Mouse (Mus musculus): ENCODE data around the gene Sp2. TPM values are rescaled to one million over a fixed set of nuclear protein-coding genes. Genes with fewer than 3 reads are reported as not detected.

Gene Sp2
- polyA plus RNA-seq, 1 experiment from 2014 or later, result 17.3 TPM

DNA sequence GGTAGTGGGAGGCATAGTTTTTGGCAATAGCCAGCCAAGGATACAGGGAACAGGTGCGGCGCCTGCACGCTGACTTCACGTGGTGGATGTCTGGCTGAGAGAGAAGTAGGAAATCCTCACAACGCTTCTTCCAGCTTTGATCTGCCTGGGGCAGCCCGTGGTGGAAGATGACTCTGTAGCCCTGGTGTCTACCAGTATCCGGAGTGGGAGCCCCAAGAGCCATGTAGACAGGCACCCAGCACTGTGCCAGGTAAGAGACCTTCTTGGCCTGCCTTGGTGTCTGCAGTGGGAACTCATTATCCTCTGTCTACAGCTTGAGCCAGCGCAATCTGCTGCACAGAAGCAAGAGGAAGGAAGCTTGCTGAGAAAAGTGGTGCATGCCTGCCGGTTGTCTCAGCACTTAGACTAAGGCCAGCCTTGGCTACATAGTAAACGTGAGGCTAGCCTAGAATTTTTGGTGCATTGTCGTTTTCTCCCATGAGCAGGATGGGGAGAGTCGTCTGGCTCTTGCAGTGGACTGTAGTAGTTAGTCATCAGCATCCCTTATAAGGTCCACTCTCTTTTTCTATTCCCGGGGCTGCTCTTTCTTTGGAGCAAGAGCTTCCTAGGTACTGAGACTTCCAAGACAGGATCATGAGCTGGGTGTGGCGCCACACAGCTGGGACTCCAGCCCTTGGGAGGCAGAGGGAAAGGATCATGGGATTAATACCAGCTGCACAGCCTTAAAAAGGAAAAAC is 37.7 kb downstream of the Sp2 start:
- no peak for ATAC-seq (ENCODE audit: insufficient number of reproducible peaks, insufficient read depth, low FRiP score, low TSS enrichment)
- WGBS, result 84% methylated on average over 14 of the region's 14 CpGs

GRCm38 (mm10) chr11:96943746-96944304 is 38.9 kb downstream of the Sp2 start, which contains the start of gene Pnpo:
Gene Pnpo, minus strand, starts transcription at chr11:96943986.
- Histone ChIP-seq H3K27me3 (no peaks in the 10 kb centered on the region), H3K4me2 (replicated peaks) (peak within 1 kb of the TSS; percentile 74), H3K36me3 (no peaks in the 10 kb centered on the region), H3K4me3 (peak within 1 kb of the TSS; percentile 55), H3K4me1 (peaks cover 10% of the 10 kb centered on the region; the same call in 1 of the 2 replicates), H3K9me3 (no peaks in the 10 kb centered on the region), H3K27ac (no peak within 1 kb of the TSS), H3K9ac (peak within 1 kb of the TSS; percentile 41)
- WGBS, result under 1% methylated on average over 29 of the region's 29 CpGs
- ATAC-seq (ENCODE audit: insufficient number of reproducible peaks, insufficient read depth, low FRiP score, low TSS enrichment), result peak; percentile 96

More for the DNA sequence above, 37.7 kb downstream of the Sp2 start:
- H3K4me1 ChIP-seq, result peaks cover 10% of the 10 kb centered on the region; the same call in 1 of the 2 replicates
- H3K4me3 ChIP-seq, result peak overlapping the region; percentile 55
- H3K27ac ChIP-seq, result no peak overlapping the region
- H3K4me2 ChIP-seq (replicated peaks), result peak overlapping the region; percentile 74
- no peaks in the 10 kb centered on the region for H3K27me3 ChIP-seq
- H3K9me3 ChIP-seq, result no peaks in the 10 kb centered on the region
- H3K9ac ChIP-seq, result no peak overlapping the region
- 0 out of 2 replicates have a peak, but pooled peaks cover 3% of the 10 kb centered on the region for H3K36me3 ChIP-seq

DNA sequence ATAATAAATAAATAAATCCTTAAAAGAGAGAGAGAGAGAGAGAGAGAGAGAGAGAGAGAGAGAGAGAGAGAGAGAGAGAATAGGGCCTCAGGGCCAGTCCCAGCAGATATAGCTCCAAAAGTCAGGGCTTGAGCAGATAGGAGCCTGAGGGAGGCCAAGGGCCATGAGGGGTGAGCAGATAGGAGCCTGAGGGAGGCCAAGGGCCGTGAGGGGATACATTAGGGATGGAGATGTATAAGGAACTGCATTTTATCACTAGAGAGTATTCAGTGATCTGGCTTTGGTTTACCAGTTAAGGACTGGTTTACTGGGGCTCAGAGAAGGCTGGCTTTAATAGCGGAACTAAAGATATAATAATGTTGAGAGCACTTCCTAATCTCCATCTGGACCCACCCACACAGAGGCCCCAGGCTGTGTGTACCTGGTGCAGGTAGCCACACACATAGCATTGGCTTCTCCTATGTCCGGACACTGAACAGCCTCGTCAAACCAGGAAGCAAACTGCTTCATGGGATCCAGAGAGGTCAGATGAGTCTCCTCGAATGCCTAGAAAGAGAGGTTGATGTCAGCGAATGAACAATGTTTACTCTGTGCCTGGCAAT is 40.7 kb downstream of the Sp2 start:
- Histone ChIP-seq H3K9me3 (no peaks in the 10 kb centered on the region), H3K4me3 (no peak overlapping the region), H3K4me2 (replicated peaks) (no peak overlapping the region), H3K27me3 (no peaks in the 10 kb centered on the region), H3K9ac (no peak overlapping the region), H3K36me3 (no peaks in the 10 kb centered on the region), H3K27ac (no peak overlapping the region), H3K4me1 (peaks cover 10% of the 10 kb centered on the region; the same call in 1 of the 2 replicates)
- no peak for ATAC-seq (ENCODE audit: insufficient number of reproducible peaks, insufficient read depth, low FRiP score, low TSS enrichment)
- WGBS, result 73% methylated on average over 6 of the region's 6 CpGs

DNA sequence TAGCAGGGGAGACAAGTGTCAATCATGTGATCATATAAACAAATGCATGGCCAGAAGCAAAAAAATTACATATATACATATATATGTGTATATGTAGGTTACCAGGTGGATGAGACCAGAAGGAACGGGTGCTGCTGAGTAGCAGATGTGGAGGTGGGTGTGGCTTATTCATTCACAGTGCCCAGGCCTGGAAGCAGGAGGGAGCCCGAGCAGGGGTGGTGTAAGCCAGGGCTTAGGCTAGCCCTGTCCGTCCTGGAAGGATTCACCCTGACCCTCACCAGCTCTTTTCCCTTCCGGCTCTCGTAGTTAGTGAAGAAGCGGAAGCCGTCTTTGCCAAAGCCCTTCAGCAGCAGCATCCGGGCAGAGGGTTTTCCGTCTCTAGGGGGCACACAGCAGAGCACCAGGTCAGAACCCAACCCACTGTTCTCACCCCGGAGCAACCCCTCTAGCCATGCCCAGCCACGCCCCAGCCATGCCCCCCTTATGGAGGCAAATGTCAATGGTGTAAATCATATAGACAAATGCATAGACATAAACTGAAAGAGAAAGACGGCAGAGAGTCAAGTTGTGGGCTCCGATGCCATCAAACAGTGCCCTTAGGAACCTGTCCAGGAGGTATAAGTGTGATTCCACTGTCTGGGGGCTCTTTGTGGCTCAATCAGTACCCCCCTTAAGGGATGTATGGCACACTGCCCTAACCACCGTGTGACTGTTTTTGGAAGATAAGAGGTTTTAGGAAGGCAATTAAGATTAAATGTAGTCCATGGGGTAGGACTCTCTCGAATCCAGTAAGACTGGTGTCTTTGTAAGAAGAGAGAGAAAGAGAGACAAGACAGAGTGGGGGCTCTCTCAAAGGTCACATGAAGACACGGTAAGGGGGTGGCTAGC is 41.9 kb downstream of the Sp2 start:
- 81% methylated on average over 16 of the region's 16 CpGs for WGBS
- Histone ChIP-seq H3K9me3 (no peaks in the 10 kb centered on the region), H3K27ac (no peak overlapping the region), H3K9ac (no peak overlapping the region), H3K36me3 (no peaks in the 10 kb centered on the region), H3K27me3 (no peaks in the 10 kb centered on the region), H3K4me1 (peaks cover 6% of the 10 kb centered on the region; the same call in 1 of the 2 replicates), H3K4me3 (no peak overlapping the region), H3K4me2 (replicated peaks) (no peak overlapping the region)
- no peak for ATAC-seq (ENCODE audit: insufficient number of reproducible peaks, insufficient read depth, low FRiP score, low TSS enrichment)

DNA sequence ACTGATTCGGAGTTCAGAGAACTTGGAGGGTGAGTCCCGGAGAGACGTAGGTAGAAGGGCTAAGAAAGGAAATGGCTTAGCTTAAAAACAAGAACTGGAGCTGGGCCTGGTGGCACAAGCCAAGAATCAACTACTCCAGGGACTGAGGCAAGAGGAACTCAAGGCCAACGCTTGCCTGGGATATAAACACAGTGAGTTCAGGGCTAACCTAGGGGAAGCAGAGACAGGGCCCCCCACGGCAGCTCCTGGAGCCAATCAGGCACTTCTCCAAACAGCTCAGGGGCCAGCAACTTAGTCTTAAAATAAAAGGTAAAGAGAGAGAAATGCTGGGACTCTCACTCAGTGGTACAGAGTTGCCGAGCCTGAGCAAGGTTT is 44.3 kb downstream of the Sp2 start:
- Histone ChIP-seq H3K4me2 (replicated peaks) (no peak overlapping the region), H3K27ac (no peak overlapping the region), H3K27me3 (no peaks in the 10 kb centered on the region), H3K4me1 (no peaks in the 10 kb centered on the region; the same call in 1 of the 2 replicates), H3K4me3 (no peak overlapping the region), H3K36me3 (no peaks in the 10 kb centered on the region), H3K9ac (no peak overlapping the region), H3K9me3 (no peaks in the 10 kb centered on the region)
- ATAC-seq (ENCODE audit: insufficient number of reproducible peaks, insufficient read depth, low FRiP score, low TSS enrichment), result no peak
- 88% methylated on average over 6 of the region's 6 CpGs for WGBS

DNA sequence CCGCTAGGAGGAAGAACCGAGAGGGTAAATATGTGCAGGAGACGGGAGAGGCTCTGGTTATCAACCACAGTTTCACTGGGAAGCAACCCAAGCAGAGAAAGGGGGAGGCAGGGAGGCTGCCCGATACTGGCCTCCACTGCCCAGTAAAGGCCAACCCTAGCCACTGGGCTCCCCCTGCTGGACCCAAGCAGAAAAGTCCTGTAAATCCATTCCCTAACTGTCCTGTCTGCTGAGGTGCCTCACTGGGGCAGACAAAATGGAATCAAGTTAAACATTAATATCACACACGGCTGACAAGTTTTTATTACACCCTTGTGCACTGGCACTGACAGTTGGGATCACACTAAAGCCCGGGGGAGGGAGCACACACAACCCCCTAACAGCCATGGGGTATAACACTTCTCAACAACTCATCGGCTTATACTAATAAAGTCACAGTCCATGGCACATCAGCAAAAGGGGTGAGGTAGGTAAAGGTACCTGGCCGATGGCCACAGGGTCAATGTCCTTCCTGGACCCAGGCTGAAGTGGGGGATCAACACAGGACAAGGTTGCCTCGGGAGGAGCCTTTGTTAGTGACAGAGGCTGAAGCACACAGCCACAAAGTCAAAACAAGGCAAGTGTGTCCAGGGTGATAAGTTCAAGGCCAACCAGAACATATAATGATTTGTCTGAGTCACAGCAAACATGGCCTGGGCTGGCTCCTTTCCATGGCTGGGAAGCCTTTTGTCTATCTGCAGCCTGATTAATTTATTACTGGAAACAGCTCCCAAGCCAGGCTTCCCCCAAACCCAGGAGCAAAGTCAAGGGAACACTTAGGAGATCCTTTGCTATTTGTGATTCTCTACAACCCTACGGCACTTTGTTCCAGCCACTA is 45.0 kb downstream of the Sp2 start:
- Histone ChIP-seq H3K27me3 (no peaks in the 10 kb centered on the region), H3K36me3 (no peaks in the 10 kb centered on the region), H3K27ac (no peak overlapping the region), H3K9me3 (no peaks in the 10 kb centered on the region), H3K4me2 (replicated peaks) (no peak overlapping the region), H3K4me1 (no peaks in the 10 kb centered on the region), H3K9ac (no peak overlapping the region), H3K4me3 (no peak overlapping the region)
- no peak for ATAC-seq (ENCODE audit: insufficient number of reproducible peaks, insufficient read depth, low FRiP score, low TSS enrichment)
- WGBS, result 55% methylated on average over 10 of the region's 10 CpGs

- no peak overlapping the region for H3K9ac ChIP-seq
- H3K4me2 ChIP-seq (replicated peaks), result no peak overlapping the region
- no peaks in the 10 kb centered on the region for H3K27me3 ChIP-seq
- no peaks in the 10 kb centered on the region for H3K4me1 ChIP-seq
- H3K4me3 ChIP-seq, result no peak overlapping the region
- H3K36me3 ChIP-seq, result no peaks in the 10 kb centered on the region
- H3K27ac ChIP-seq, result no peak overlapping the region
- WGBS, result 88% methylated on average over 9 of the region's 9 CpGs
- no peak for ATAC-seq (ENCODE audit: insufficient number of reproducible peaks, insufficient read depth, low FRiP score, low TSS enrichment)
- H3K9me3 ChIP-seq, result no peaks in the 10 kb centered on the region
These were observed 46.7 kb downstream of the Sp2 start for GRCm38 (mm10) chr11:96935872-96936650.

DNA sequence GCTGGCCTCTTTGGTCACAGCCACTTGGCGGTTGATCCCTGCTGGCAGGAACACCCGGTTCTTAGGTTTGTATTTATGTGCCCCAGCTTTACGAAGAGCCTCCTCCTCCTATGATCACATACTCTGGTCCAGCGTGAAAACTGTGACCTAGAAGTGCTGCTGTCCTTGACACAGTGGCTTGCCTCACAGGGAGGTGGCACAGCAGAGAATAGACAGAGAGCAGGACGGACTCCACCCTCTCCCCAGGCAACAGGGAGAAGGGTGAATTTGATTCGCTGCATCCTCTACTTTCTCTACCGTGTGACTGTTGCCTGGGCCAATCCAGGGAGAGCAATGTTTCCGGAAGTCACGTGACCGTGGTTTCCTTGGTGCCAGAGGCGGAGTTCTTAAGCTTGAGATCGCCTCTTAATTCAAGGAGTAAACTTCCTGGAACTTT is 47.8 kb downstream of the Sp2 start:
- no peak overlapping the region for H3K4me3 ChIP-seq
- H3K9ac ChIP-seq, result no peak overlapping the region
- 0 out of 2 replicates have a peak, but pooled peaks cover 1% of the 10 kb centered on the region for H3K27me3 ChIP-seq
- ATAC-seq (ENCODE audit: insufficient number of reproducible peaks, insufficient read depth, low FRiP score, low TSS enrichment), result peak; percentile 64; the same call in 1 of the 2 replicates
- H3K4me1 ChIP-seq, result 0 out of 2 replicates have a peak, but pooled peaks cover under 1% of the 10 kb centered on the region
- no peaks in the 10 kb centered on the region for H3K36me3 ChIP-seq
- no peaks in the 10 kb centered on the region for H3K9me3 ChIP-seq
- no peak overlapping the region for H3K27ac ChIP-seq
- H3K4me2 ChIP-seq (replicated peaks), result peak overlapping the region; percentile 23; the same call in 1 of the 2 replicates
- 23% methylated on average over 12 of the region's 12 CpGs for WGBS

GRCm38 (mm10) chr11:96933562-96934276 is 49.0 kb downstream of the Sp2 start:
- 90% methylated on average over 13 of the region's 13 CpGs for WGBS
- Histone ChIP-seq H3K4me3 (no peak overlapping the region), H3K9me3 (no peaks in the 10 kb centered on the region), H3K36me3 (no peaks in the 10 kb centered on the region), H3K9ac (no peak overlapping the region), H3K27ac (no peak overlapping the region), H3K4me2 (replicated peaks) (no peak overlapping the region), H3K4me1 (peaks cover 10% of the 10 kb centered on the region), H3K27me3 (peaks cover 13% of the 10 kb centered on the region)
- no peak for ATAC-seq (ENCODE audit: insufficient number of reproducible peaks, insufficient read depth, low FRiP score, low TSS enrichment)
